Mouse (Mus musculus): ENCODE results near the gene Olfr661.

DNA sequence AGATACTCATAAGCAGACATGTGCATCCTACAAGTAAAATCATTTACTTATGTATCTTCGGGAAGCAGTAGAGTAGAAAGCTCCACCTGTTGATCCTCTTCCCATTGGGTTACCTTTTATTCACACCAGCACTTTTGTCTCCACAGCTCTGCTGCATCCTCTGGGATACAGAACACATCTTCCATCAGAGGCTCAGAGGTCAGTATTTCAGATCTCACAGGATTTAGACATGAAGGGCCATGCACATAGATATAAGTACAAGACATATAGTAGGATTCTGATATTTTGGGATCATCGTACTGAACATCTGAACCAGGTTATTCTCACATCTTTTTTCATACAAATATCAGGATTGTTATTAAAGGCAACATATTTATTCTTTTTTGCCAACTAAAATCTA, at the start of gene Olfr661:
- TF ChIP-seq MEF2A (IDR thresholded peaks at IDR 0.05; ENCODE audit: borderline replicate concordance, low read depth, low read length) (no peak), EP300 (IDR thresholded peaks at IDR 0.05; ENCODE audit: low read length) (no peak), MAX (IDR thresholded peaks at IDR 0.05; ENCODE audit: low read length) (no peak), CTCF (conservative IDR thresholded peaks at IDR 0.05 in 1 of 2, IDR thresholded peaks at IDR 0.05 in 1 of 2; ENCODE audit: low read depth in 2 of 2, low read length in 2 of 2) (no peak), JUND (conservative IDR thresholded peaks at IDR 0.05; ENCODE audit: low read depth, low read length) (no peak), PAX5 (IDR thresholded peaks at IDR 0.05; ENCODE audit: low read length) (no peak), POLR2A (IDR thresholded peaks at IDR 0.05; ENCODE audit: low read depth, low read length) (no peak), NRF1 (IDR thresholded peaks at IDR 0.05; ENCODE audit: low read depth, low read length) (no peak), TCF12 (IDR thresholded peaks at IDR 0.05; ENCODE audit: low read depth, low read length) (no peak), USF2 (conservative IDR thresholded peaks at IDR 0.05; ENCODE audit: low read depth, low read length) (no peak)
